Mouse (Mus musculus): ENCODE measurements around the gene Cdk2ap1. TPM values are rescaled to one million over a fixed set of nuclear protein-coding genes. Genes with fewer than 3 reads are reported as not detected.
A peak's percentile ranks its signal among the peaks of the same experiment; 100 is the strongest.
"Not testable (repeated sequence)": the region's sequence is repeated elsewhere in the genome, so short reads cannot be mapped to it uniquely, and the experiment has no call there.

The Cdk2ap1 gene
- total RNA-seq, 2 experiments from 2014 or later = 142 to 166 TPM

GRCm38 (mm10) chr5:124352141-124352920 lies 10.6 kb downstream of the Cdk2ap1 start:
- peak; percentile 83 to 86 for DNase-seq
- intact Hi-C loops (cut with DNase I) = loop anchor here (2.0 kb wide), 1 partner anchor 24 kb away; the partner anchor contains the start of gene 2810006K23Rik

GRCm38 (mm10) chr5:124351604-124352003 lies 11.3 kb downstream of the Cdk2ap1 start:
- DNase-seq = no peak
- intact Hi-C loops (cut with DNase I) = loop anchor here (2.0 kb wide), 1 partner anchor 23 kb away; the partner anchor contains the start of gene 2810006K23Rik

GRCm38 (mm10) chr5:124351111-124351560 lies 11.7 kb downstream of the Cdk2ap1 start:
- intact Hi-C loops (cut with DNase I) = no loop called here
- peak; percentile 59 to 66 for DNase-seq

- no peak for DNase-seq
- intact Hi-C loops (cut with DNase I) = no loop called here
These were observed 12.5 kb downstream of the Cdk2ap1 start for GRCm38 (mm10) chr5:124350350-124350749.

- peak in 1 of 2 experiments; percentile 29 for DNase-seq
- intact Hi-C loops (cut with DNase I) = no loop called here
These were observed 13.7 kb downstream of the Cdk2ap1 start for GRCm38 (mm10) chr5:124349196-124349595.

- DNase-seq = no peak
- intact Hi-C loops (cut with DNase I) = no loop called here
These were observed 20.0 kb downstream of the Cdk2ap1 start for GRCm38 (mm10) chr5:124342897-124343296.

GRCm38 (mm10) chr5:124341753-124342339 lies 21.0 kb downstream of the Cdk2ap1 start:
- intact Hi-C loops (cut with DNase I) = not testable (repeated sequence)
- peak in 1 of 2 experiments; percentile 27 for DNase-seq

GRCm38 (mm10) chr5:124338791-124339190 lies 24.1 kb downstream of the Cdk2ap1 start:
- intact Hi-C loops (cut with DNase I) = no loop called here
- DNase-seq = no peak

GRCm38 (mm10) chr5:124337909-124338308 lies 25.0 kb downstream of the Cdk2ap1 start:
- intact Hi-C loops (cut with DNase I) = no loop called here
- DNase-seq = peak; percentile 35 to 38

GRCm38 (mm10) chr5:124337103-124337502 lies 25.8 kb downstream of the Cdk2ap1 start:
- DNase-seq = no peak
- intact Hi-C loops (cut with DNase I) = no loop called here

- DNase-seq = peak; percentile 63 to 76
- intact Hi-C loops (cut with DNase I) = no loop called here
These were observed 28.5 kb downstream of the Cdk2ap1 start for GRCm38 (mm10) chr5:124334392-124334791.

- no peak for DNase-seq
These were observed 32.8 kb downstream of the Cdk2ap1 start for GRCm38 (mm10) chr5:124330086-124330485.

GRCm38 (mm10) chr5:124327510-124328364 lies 35.1 kb downstream of the Cdk2ap1 start, which contains the start of the genes Mphosph9 and 2810006K23Rik:
Mphosph9 (minus strand) TSS chr5:124327972.
2810006K23Rik (plus strand) TSS chr5:124328089.
- intact Hi-C loops (cut with DNase I) = loop anchor here (2.0 kb wide), 1 partner anchor 25 kb away; no protein-coding TSS in a partner anchor

More at GRCm38 (mm10) chr5:124330086-124330485, 32.8 kb downstream of the Cdk2ap1 start:
- intact Hi-C loops (cut with DNase I) = no loop called here

GRCm38 (mm10) chr5:124326829-124327228 lies 36.1 kb downstream of the Cdk2ap1 start:
- no peak for DNase-seq
- intact Hi-C loops (cut with DNase I) = no loop called here

More at GRCm38 (mm10) chr5:124327510-124328364, 35.1 kb downstream of the Cdk2ap1 start, which contains the start of the genes Mphosph9 and 2810006K23Rik:
- DNase-seq = peak; percentile 99

GRCm38 (mm10) chr5:124317648-124318047 lies 45.2 kb downstream of the Cdk2ap1 start:
- intact Hi-C loops (cut with DNase I) = no loop called here
- no peak for DNase-seq

- intact Hi-C loops (cut with DNase I) = no loop called here
- no peak for DNase-seq
These were observed 46.9 kb downstream of the Cdk2ap1 start for GRCm38 (mm10) chr5:124315941-124316340.

- intact Hi-C loops (cut with DNase I) = no loop called here
- no peak for DNase-seq
These were observed 47.4 kb downstream of the Cdk2ap1 start for GRCm38 (mm10) chr5:124315498-124315897.

GRCm38 (mm10) chr5:124310091-124310490 lies 52.8 kb downstream of the Cdk2ap1 start:
- intact Hi-C loops (cut with DNase I) = no loop called here
- no peak for DNase-seq

GRCm38 (mm10) chr5:124309155-124309554 lies 53.7 kb downstream of the Cdk2ap1 start:
- intact Hi-C loops (cut with DNase I) = no loop called here
- no peak for DNase-seq

GRCm38 (mm10) chr5:124302853-124303252 lies 60.0 kb downstream of the Cdk2ap1 start:
- intact Hi-C loops (cut with DNase I); DNase-seq: not testable (repeated sequence)
